Mouse (Mus musculus) midbrain, embryonic 15.5 days (tissue): Measurements from ENCODE around the gene Fus. TPM values are rescaled to one million over a fixed set of nuclear protein-coding genes. Genes with fewer than 3 reads are reported as not detected.

Source experiments
- ATAC-seq: fragments of 200-750 bp; cut with Nextera tagmentation; replicated peaks from 2 replicates; pipeline ENCODE4 v1.8.0; 2017; ENCODE audit warnings: moderate TSS enrichment
- H3K27ac ChIP-seq: fragments of 300-500 bp; sonication (generic); 2 replicates; pipeline ENCODE4 v1.5.1; 2015; ENCODE audit warnings: mild to moderate bottlenecking, inconsistent platforms
- H3K27me3 ChIP-seq: fragments of 300-500 bp; sonication (generic); replicated peaks from 2 replicates; pipeline ENCODE4 v1.6.1; 2015; ENCODE audit warnings: inconsistent platforms
- H3K36me3 ChIP-seq: fragments of 300-500 bp; sonication (generic); replicated peaks from 2 replicates; pipeline ENCODE4 v1.6.1; 2015; ENCODE audit warnings: inconsistent platforms
- H3K4me1 ChIP-seq: fragments of 300-500 bp; sonication (generic); 2 replicates; pipeline ENCODE4 v1.6.1; 2015; ENCODE audit warnings: inconsistent platforms
- H3K4me2 ChIP-seq: fragments of 300-500 bp; sonication (generic); 2 replicates; pipeline ENCODE4 v1.6.1; 2015; ENCODE audit warnings: inconsistent platforms, mild to moderate bottlenecking, moderate library complexity
- H3K4me3 ChIP-seq: fragments of 300-500 bp; sonication (generic); 2 replicates; pipeline ENCODE4 v1.5.1; 2015; ENCODE audit warnings: mild to moderate bottlenecking, inconsistent platforms
- H3K9ac ChIP-seq: fragments of 300-500 bp; sonication (generic); 2 replicates; pipeline ENCODE4 v1.6.1; 2015; ENCODE audit warnings: mild to moderate bottlenecking, inconsistent platforms
- H3K9me3 ChIP-seq: fragments of 300-500 bp; sonication (generic); 2 replicates; pipeline ENCODE4 v1.6.1; 2016; ENCODE audit warnings: inconsistent platforms
- WGBS: fragments of 180-500 bp; shearing (Covaris S2); methylation state at CpG from one replicate; pipeline ENCODE4 v1.1.7; 2015; ENCODE audit warnings: mixed read lengths; 5-methylcytosine and 5-hydroxymethylcytosine counted together
- polyA plus RNA-seq: library from polyadenylated mRNA; unstranded; fragments of >200 nt; fragmentation: Nextera tagmentation; extraction: Ambion mirVana; gene quantifications from 2 replicates; pipeline ENCODE4 v1.2.1, GENCODE M21; 2015

Gene Fus
- polyA plus RNA-seq, 1 experiment from 2014 or later = 380 TPM

DNA sequence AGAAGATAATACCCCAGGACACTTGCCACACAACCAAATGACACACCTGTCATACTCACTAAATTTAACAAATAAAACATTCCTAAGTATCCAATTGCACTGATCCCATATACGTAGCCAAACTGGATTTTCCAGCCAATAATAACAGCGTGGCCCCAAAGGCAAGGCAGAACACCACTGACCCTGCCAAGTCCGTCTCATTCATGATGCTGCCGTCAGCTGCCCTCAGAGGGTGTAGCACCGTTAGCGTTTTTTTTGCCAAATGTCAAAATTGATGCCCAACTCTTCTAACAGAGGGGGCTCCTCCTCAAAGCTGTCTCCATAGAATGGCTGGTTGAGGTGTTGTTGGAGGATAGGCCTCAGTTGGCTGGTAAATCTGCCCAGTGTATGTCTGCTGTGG lies 49.4 kb downstream of the Fus start:
- WGBS = 90% methylated on average over 6 of the region's 6 CpGs
- Histone ChIP-seq H3K36me3 (no peaks in the 10 kb centered on the region), H3K9ac (no peak overlapping the region), H3K4me2 (no peak overlapping the region), H3K9me3 (no peaks in the 10 kb centered on the region), H3K4me1 (no peaks in the 10 kb centered on the region), H3K27ac (no peak overlapping the region), H3K27me3 (no peaks in the 10 kb centered on the region), H3K4me3 (no peak overlapping the region)
- no peak for ATAC-seq

DNA sequence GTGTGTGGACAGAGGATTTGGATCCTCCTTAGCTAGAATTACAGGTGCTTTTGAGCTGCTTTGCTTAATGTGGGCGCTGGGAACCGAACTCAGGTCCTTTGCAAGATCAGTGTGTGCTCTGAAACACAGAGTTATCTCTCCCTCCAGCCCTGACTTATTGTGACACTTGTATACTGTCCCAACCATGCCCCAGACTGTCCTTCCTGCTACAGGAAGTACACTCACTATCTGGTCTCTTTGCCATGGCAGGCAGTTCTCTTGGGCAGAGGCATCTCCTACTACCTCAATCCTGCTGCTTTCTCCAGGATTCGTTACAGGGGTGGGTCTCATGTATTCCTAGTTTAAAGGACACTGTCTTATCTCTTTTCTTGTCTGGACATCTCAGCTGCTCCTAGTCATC lies 51.0 kb downstream of the Fus start:
- H3K27ac ChIP-seq = no peak overlapping the region
- 89% methylated on average over 3 of the region's 3 CpGs for WGBS
- no peaks in the 10 kb centered on the region for H3K27me3 ChIP-seq
- no peak overlapping the region for H3K9ac ChIP-seq
- no peak overlapping the region for H3K4me3 ChIP-seq
- H3K4me2 ChIP-seq = no peak overlapping the region
- H3K4me1 ChIP-seq = no peaks in the 10 kb centered on the region
- ATAC-seq = no peak
- H3K36me3 ChIP-seq = no peaks in the 10 kb centered on the region
- H3K9me3 ChIP-seq = no peaks in the 10 kb centered on the region

DNA sequence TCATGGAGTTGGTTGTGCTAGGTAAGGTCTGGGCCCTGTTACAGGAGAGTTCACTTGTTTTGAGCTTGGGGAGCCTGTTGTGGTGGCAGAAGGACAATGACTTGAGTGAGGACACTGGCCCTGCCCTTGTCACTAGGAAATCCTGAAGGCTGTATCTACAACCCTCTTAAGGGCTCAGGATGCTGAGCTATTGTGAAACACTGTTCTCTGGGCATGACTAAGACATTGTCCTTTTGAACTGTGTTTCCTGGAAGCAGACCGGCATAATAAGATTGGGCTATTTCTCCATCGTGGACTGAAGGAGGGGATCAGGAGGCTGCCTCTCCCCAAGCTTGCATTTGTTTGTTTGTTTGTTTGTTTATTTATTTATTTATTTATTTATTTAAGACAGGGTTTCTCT lies 51.9 kb downstream of the Fus start:
- Histone ChIP-seq H3K9me3 (no peaks in the 10 kb centered on the region), H3K4me2 (no peak overlapping the region), H3K27ac (no peak overlapping the region), H3K27me3 (no peaks in the 10 kb centered on the region), H3K36me3 (no peaks in the 10 kb centered on the region), H3K4me1 (no peaks in the 10 kb centered on the region), H3K4me3 (no peak overlapping the region), H3K9ac (no peak overlapping the region)
- no peak for ATAC-seq
- 82% methylated on average over 2 of the region's 2 CpGs for WGBS

DNA sequence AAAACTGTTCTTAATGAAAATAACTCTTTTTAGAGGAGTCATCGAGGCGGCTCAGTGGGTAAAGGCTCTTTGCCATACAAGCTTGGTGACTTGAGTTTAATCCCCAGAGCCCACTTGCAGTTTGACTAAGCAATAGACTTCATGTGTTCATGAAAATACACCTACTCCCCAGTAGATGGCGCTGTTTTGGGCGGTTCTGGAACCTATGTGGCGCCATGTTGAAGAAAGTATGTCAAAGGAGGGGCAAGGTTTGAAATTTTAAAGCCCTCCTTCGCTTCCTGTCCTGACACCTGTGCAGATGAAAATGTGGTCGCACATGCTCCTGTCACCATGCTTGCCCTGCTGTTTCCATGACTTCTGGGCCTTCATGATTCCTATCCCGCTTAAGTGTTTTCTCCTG lies 55.7 kb downstream of the Fus start:
- ATAC-seq = no peak
- no peaks in the 10 kb centered on the region for H3K4me1 ChIP-seq

DNA sequence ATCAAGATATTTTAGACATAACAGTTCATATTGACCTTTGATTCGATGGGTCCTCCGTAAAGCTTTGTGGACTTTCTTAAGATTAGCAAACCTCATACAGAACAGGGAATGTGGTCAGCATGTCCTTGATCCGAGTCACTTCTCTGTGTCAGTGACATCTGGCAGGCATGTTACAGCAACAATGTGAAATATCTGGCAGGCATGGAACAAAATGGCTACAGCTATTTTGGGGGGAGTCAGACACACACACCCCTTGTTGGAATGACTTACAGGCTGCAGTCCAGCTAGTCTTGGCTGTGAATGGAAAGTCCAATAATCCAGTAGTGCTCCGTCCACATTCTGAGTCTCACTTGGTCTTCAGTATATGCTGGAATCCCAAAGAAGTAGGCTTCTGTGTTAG lies 56.3 kb downstream of the Fus start:
- Histone ChIP-seq H3K4me1 (no peaks in the 10 kb centered on the region), H3K4me3 (no peak overlapping the region), H3K4me2 (no peak overlapping the region), H3K27me3 (no peaks in the 10 kb centered on the region), H3K9me3 (no peaks in the 10 kb centered on the region), H3K27ac (no peak overlapping the region), H3K36me3 (no peaks in the 10 kb centered on the region), H3K9ac (no peak overlapping the region)
- ATAC-seq = no peak
- WGBS = 94% methylated on average over 4 of the region's 4 CpGs

More for the DNA sequence above, 55.7 kb downstream of the Fus start:
- Histone ChIP-seq H3K27ac (no peak overlapping the region), H3K36me3 (no peaks in the 10 kb centered on the region), H3K27me3 (no peaks in the 10 kb centered on the region), H3K4me2 (no peak overlapping the region), H3K9me3 (no peaks in the 10 kb centered on the region), H3K4me3 (no peak overlapping the region), H3K9ac (no peak overlapping the region)
- 63% methylated on average over 8 of the region's 8 CpGs for WGBS

DNA sequence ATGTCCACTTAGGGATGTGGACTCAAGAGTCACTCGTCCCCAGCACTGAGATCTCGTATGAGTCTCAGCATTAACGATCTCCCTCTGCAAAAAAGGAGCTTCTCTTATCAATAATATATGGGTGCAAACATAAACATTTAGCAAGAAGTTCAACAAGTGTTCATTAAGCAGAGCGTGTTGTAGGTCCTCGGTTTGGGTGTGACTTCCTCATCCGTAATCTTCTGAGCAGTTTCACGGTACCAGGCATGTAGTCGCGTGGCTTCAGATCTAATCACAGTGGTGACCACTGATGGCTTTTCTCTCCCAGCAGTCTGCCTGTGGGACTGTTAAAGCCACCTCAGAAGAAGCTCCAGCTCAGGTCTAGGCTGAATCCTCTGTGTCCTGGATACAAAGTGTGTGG lies 57.1 kb downstream of the Fus start:
- Histone ChIP-seq H3K27me3 (no peaks in the 10 kb centered on the region), H3K4me3 (no peak overlapping the region), H3K4me1 (no peaks in the 10 kb centered on the region), H3K9me3 (no peaks in the 10 kb centered on the region), H3K9ac (no peak overlapping the region), H3K27ac (no peak overlapping the region), H3K36me3 (no peaks in the 10 kb centered on the region), H3K4me2 (no peak overlapping the region)
- WGBS = 91% methylated on average over 9 of the region's 9 CpGs
- ATAC-seq = no peak

DNA sequence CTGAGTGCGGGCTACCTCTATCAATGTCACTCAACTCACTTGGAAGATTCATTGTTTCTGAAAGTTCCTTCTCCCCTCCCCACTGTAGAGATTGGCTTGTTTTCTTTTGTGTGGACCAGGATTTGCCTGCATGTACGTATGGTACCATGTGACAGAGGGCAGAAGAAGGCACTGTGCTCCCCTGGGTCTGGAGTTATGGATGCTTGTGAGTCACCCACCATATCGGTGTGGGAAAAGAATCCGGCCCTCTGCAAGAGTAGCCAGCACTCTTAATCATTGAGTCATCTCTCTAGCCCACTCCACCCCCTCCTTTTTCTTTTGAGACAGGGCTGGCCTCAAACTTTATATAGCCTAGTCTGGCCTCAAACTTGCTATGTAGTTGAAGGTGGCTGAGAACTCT lies 57.7 kb downstream of the Fus start:
- no peak overlapping the region for H3K4me2 ChIP-seq
- no peaks in the 10 kb centered on the region for H3K9me3 ChIP-seq
- H3K4me3 ChIP-seq = no peak overlapping the region
- H3K27me3 ChIP-seq = no peaks in the 10 kb centered on the region
- H3K27ac ChIP-seq = no peak overlapping the region
- no peak for ATAC-seq
- no peak overlapping the region for H3K9ac ChIP-seq
- WGBS = 87% methylated on average over 4 of the region's 4 CpGs
- H3K4me1 ChIP-seq = no peaks in the 10 kb centered on the region
- no peaks in the 10 kb centered on the region for H3K36me3 ChIP-seq

DNA sequence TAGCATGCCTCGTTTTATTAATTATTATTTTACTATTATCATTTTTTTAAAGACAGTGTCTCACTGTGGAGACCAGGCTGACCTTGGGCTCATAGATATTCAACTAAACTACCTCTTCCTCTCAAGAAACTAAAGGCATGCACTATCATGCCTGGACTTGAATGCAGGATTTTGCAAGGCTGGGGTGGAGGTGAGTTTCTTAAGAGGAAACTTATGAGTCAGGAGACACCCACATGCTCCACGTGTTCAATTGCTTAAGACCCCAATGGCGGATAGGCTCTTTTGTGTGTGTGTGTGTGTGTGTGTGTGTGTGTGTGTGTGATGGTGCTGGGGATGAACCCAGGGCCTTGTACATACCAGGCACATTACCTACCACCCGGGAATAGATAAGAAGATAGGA lies 58.1 kb downstream of the Fus start:
- Histone ChIP-seq H3K27ac (no peak overlapping the region), H3K9ac (no peak overlapping the region), H3K27me3 (no peaks in the 10 kb centered on the region), H3K36me3 (no peaks in the 10 kb centered on the region), H3K9me3 (no peaks in the 10 kb centered on the region), H3K4me2 (no peak overlapping the region), H3K4me3 (no peak overlapping the region), H3K4me1 (no peaks in the 10 kb centered on the region)
- WGBS = 89% methylated on average over 4 of the region's 4 CpGs
- ATAC-seq = no peak

DNA sequence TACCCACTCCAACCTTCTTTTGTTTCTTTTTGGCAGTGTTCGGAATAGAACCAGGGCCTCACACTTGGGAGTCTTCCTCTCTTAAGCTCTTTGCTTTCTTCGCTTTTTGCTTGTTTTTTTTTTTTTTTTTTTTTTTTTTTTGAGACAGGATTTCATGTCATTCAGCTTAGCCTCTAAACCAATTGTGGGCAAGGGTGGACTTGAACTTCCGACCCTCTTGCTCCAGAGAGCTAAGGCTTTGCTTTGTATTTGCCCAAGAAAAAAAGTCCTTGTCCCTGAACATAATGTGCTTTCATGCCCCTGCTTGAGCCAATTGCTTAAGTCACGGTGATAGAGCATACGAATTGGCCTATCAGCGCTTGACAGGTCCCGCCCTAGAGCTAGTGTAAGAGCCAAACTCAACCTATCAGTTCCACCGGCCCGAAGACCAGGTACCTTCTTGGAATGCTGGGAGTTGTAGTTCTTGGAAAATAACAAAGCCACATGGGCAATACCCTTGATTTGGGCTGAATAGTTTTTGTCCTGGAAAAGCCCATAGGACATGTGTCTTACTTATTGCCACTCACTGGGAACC lies 64.2 kb downstream of the Fus start:
- no peaks in the 10 kb centered on the region for H3K27me3 ChIP-seq
- no peaks in the 10 kb centered on the region for H3K4me1 ChIP-seq
- WGBS = 36% methylated on average over 9 of the region's 9 CpGs
- no peak overlapping the region for H3K9ac ChIP-seq
- H3K4me2 ChIP-seq = no peak overlapping the region
- no peak overlapping the region for H3K4me3 ChIP-seq
- H3K9me3 ChIP-seq = no peaks in the 10 kb centered on the region
- H3K27ac ChIP-seq = no peak overlapping the region
- no peak; the same call in 1 of the 2 replicates for ATAC-seq
- H3K36me3 ChIP-seq = no peaks in the 10 kb centered on the region

DNA sequence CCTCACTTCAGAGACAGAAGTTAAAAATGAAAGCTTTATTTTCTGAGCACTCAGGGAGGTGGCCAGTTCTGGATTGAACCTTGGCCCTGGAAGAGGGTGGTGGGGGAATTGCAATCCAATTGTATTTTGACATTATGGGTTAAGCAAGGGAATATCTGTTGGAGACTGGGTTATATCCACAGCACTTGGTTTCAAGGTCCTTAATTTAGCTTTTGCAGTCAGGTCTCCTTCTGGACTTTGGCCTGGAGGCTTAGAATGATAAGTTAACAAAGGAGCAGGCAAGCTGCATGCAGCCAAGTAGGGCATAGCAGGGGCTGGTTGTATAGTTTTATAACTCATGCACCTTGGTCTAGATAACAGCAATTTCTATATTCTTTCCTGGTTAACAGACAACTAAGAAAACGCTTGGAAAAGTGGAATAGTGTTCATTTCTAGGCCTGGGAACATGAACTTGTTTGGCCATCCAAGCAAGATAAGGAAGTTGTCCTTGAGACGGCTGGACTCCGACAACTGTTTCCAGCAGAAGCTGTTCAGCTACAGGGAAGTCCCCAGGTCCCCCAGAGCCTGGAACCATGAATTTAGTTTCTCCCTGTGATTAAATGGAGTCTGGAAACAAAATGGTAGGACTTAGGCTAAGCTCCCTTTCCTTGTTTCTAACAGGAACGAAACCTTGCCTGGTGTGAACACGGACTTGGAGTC lies 65.2 kb downstream of the Fus start:
- Histone ChIP-seq H3K9ac (no peak overlapping the region), H3K9me3 (no peaks in the 10 kb centered on the region), H3K4me2 (no peak overlapping the region), H3K27me3 (no peaks in the 10 kb centered on the region), H3K4me1 (no peaks in the 10 kb centered on the region), H3K27ac (no peak overlapping the region), H3K36me3 (no peaks in the 10 kb centered on the region), H3K4me3 (no peak overlapping the region)
- no peak for ATAC-seq
- 92% methylated on average over 5 of the region's 5 CpGs for WGBS

DNA sequence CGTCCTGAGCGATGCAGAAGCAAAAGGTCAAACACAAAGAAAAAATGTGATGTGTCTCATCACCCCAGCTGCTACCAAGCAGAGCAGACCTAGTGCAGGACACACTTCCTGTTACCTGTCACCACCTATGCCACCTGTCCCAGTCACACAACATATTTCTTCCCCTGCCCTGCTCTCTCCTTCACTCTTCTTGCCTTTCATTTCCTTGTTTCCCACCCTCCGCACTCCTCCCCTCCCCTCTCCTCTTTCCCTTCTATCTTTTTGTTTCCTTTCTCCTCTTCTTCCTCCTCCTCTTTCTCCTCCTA lies 65.7 kb downstream of the Fus start:
- no peaks in the 10 kb centered on the region for H3K9me3 ChIP-seq
- no peak for ATAC-seq
- no peaks in the 10 kb centered on the region for H3K27me3 ChIP-seq
- no peak overlapping the region for H3K4me2 ChIP-seq
- no peaks in the 10 kb centered on the region for H3K36me3 ChIP-seq
- H3K27ac ChIP-seq = no peak overlapping the region
- H3K4me1 ChIP-seq = no peaks in the 10 kb centered on the region
- no peak overlapping the region for H3K9ac ChIP-seq
- H3K4me3 ChIP-seq = no peak overlapping the region
- 86% methylated on average over 3 of the region's 3 CpGs for WGBS

DNA sequence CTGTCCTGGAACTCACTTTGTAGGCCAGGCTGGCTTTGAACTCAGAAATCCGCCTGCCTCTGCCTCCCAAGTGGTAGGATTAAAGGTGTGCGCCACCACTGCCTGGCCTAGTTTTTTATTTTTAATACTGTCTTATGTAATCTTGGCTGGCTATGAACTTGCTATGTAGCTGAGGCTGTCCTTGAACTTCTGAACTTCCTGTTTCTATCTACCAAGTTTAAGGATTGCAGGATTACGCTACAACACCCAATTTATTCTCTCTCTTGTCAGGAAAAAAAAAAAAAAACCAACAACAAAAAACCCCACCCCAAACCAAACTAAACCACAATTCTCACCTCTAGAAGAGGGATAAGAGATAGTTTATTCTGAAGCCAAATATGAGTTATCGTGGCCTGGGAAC lies 66.4 kb downstream of the Fus start:
- Histone ChIP-seq H3K4me2 (no peak overlapping the region), H3K36me3 (no peaks in the 10 kb centered on the region), H3K9me3 (no peaks in the 10 kb centered on the region), H3K27ac (no peak overlapping the region), H3K4me1 (no peaks in the 10 kb centered on the region), H3K9ac (no peak overlapping the region), H3K4me3 (no peak overlapping the region), H3K27me3 (no peaks in the 10 kb centered on the region)
- no peak for ATAC-seq
- 92% methylated on average over 4 of the region's 4 CpGs for WGBS
